ENCODE assay signal across 11 mouse cellular contexts in genomic region chr2:71749367-71750086, GRCm38 (mm10). TPM values are rescaled to one million over a fixed set of nuclear protein-coding genes. Genes with fewer than 3 reads are reported as not detected.
DNase-seq lines count a peak whose midpoint lies in the region; ATAC-seq and TF ChIP-seq lines count a peak whose summit lies in the region.
"Had no signal": no experiment of that assay in that cellular context is flagged by ENCODE, and none has a peak within 500 bp of the region (broad histone marks: within the 10 kb centered on the region; RNA-seq: fewer than 3 reads in every experiment).

No protein-coding gene starts in this region.

- no peak for TF ChIP-seq CTCF in cerebellum, adult 2 months (IDR thresholded peaks at IDR 0.05; ENCODE audit: borderline replicate concordance, insufficient read depth, low read depth, low read length)

- peaks cover 5% of the 10 kb centered on the region for H3K27me3 ChIP-seq in embryonic facial prominence, embryonic 10.5 days (replicated peaks; ENCODE audit: low read depth, poor library complexity, severe bottlenecking)
- H3K27me3 ChIP-seq in hindbrain, embryonic 13.5 days: peaks cover 10% of the 10 kb centered on the region; the same call in 1 of the 2 replicates
- H3K27me3 ChIP-seq in midbrain, embryonic 15.5 days (replicated peaks): no peaks in the 10 kb centered on the region
- no peaks in the 10 kb centered on the region for H3K27me3 ChIP-seq in cerebellum, adult 2 months (ENCODE audit: control insufficient read depth, insufficient read depth, low read length)
- H3K27me3 ChIP-seq: limb, embryonic 13.5 days had no signal

- H3K4me2 ChIP-seq in hindbrain, embryonic 13.5 days: peak overlapping the region; percentile 31
- H3K4me2 ChIP-seq in midbrain, embryonic 15.5 days: peak overlapping the region; percentile 36
- H3K4me2 ChIP-seq: limb, embryonic 13.5 days had no signal

- peak overlapping the region; percentile 61 for H3K27ac ChIP-seq in embryonic facial prominence, embryonic 10.5 days (replicated peaks)
- peak overlapping the region; percentile 69; the same call in 1 of the 2 replicates for H3K27ac ChIP-seq in hindbrain, embryonic 13.5 days
- H3K27ac ChIP-seq in midbrain, embryonic 15.5 days: peak overlapping the region; percentile 6; the same call in 1 of the 2 replicates
- no peak overlapping the region for H3K27ac ChIP-seq in cerebellum, adult 2 months (ENCODE audit: insufficient read depth, low read length)
- H3K27ac ChIP-seq: limb, embryonic 13.5 days had no signal

- H3K36me3 ChIP-seq in embryonic facial prominence, embryonic 10.5 days (replicated peaks): no peaks in the 10 kb centered on the region
- no peaks in the 10 kb centered on the region for H3K36me3 ChIP-seq in hindbrain, embryonic 13.5 days
- H3K36me3 ChIP-seq in midbrain, embryonic 15.5 days (replicated peaks): no peaks in the 10 kb centered on the region
- H3K36me3 ChIP-seq: limb, embryonic 13.5 days had no signal

- no peak overlapping the region for H3K9ac ChIP-seq in hindbrain, embryonic 13.5 days
- no peak overlapping the region for H3K9ac ChIP-seq in midbrain, embryonic 15.5 days
- H3K9ac ChIP-seq: limb, embryonic 13.5 days had no signal

- ATAC-seq in hindbrain, embryonic 13.5 days (ENCODE audit: low FRiP score): no peak
- ATAC-seq in midbrain, embryonic 15.5 days (replicated peaks): peak; percentile 45; the same call in 1 of the 2 replicates

- H3K4me1 ChIP-seq in embryonic facial prominence, embryonic 10.5 days: peaks cover 60% of the 10 kb centered on the region
- H3K4me1 ChIP-seq in hindbrain, embryonic 13.5 days (replicated peaks): peaks cover 26% of the 10 kb centered on the region
- peaks cover 22% of the 10 kb centered on the region for H3K4me1 ChIP-seq in midbrain, embryonic 15.5 days
- H3K4me1 ChIP-seq in cerebellum, adult 2 months (ENCODE audit: control insufficient read depth, insufficient read depth, low read length): no peaks in the 10 kb centered on the region

- TF ChIP-seq POLR2A in cerebellum, adult 2 months (IDR thresholded peaks at IDR 0.05; ENCODE audit: borderline replicate concordance, insufficient read depth, low read length): no peak

- H3K4me3 ChIP-seq in embryonic facial prominence, embryonic 10.5 days: peak overlapping the region; percentile 25
- H3K4me3 ChIP-seq in hindbrain, embryonic 13.5 days: 0 out of 2 replicates have a peak overlapping the region, but pooled peaks have one; percentile 0
- H3K4me3 ChIP-seq in midbrain, embryonic 15.5 days: peak overlapping the region; percentile 3; the same call in 1 of the 2 replicates
- no peak overlapping the region for H3K4me3 ChIP-seq in cerebellum, adult 2 months (replicated peaks; ENCODE audit: insufficient read depth, low read depth, low read length)
- H3K4me3 ChIP-seq: limb, embryonic 13.5 days had no signal

- 35% methylated on average over 13 of the region's 13 CpGs for WGBS in embryonic facial prominence, embryonic 10.5 days
- 34% methylated on average over 13 of the region's 13 CpGs for WGBS in hindbrain, embryonic 13.5 days
- 25% methylated on average over 13 of the region's 13 CpGs for WGBS in midbrain, embryonic 15.5 days
- 80% methylated on average over 13 of the region's 13 CpGs for WGBS in cerebellum, adult 2 months

- H3K9me3 ChIP-seq in embryonic facial prominence, embryonic 10.5 days: no peaks in the 10 kb centered on the region
- no peaks in the 10 kb centered on the region for H3K9me3 ChIP-seq in hindbrain, embryonic 13.5 days
- H3K9me3 ChIP-seq in midbrain, embryonic 15.5 days: no peaks in the 10 kb centered on the region
- H3K9me3 ChIP-seq: limb, embryonic 13.5 days had no signal

- DNase-seq in R1 (ENCODE audit: low read depth, low spot score): peak; percentile 31
- peak; percentile 50 for DNase-seq in embryonic facial prominence, embryonic 10.5 days (ENCODE audit: low spot score)
- DNase-seq in urinary bladder, adult 2 months (ENCODE audit: low spot score): no peak
- DNase-seq in cerebellum, adult 2 months: no peak
- no peak for DNase-seq in right cerebral cortex, postnatal 10 days (ENCODE audit: low spot score in 2 of 2)
- DNase-seq in cerebellum, postnatal 10 days: no peak
- DNase-seq: gastrocnemius, postnatal 10 days; heart, postnatal 14 days had no signal

RNA-seq across cellular contexts. Expression of gene Itga6, which starts 4.1 kb away (rescaled TPM):
- 30.7 and 31.6 TPM in 2 replicates for polyA plus RNA-seq in embryonic facial prominence, embryonic 10.5 days (2016; fragmentation: Nextera tagmentation; extraction: Ambion mirVana)
- 20.7 and 25.9 TPM in 2 replicates for polyA plus RNA-seq in hindbrain, embryonic 13.5 days (2015; fragmentation: Nextera tagmentation; extraction: Ambion mirVana)
- polyA plus RNA-seq in midbrain, embryonic 15.5 days (2015; fragmentation: Nextera tagmentation; extraction: Ambion mirVana): 18.6 and 19.2 TPM in 2 replicates
- 45.0 and 51.9 TPM in 2 replicates for polyA plus RNA-seq in urinary bladder, adult 2 months (2012; rRNA removed)
- 23.6 and 26.0 TPM in 2 replicates for polyA plus RNA-seq in cerebellum, adult 2 months (2012; rRNA removed)

Comparison
In these comparisons a context has a peak if more than half of its experiments do, and no peak if none do; other contexts are left out.
1. DNase-seq: peak in R1 (single experiment) and embryonic facial prominence, embryonic 10.5 days (single experiment); none in urinary bladder, adult 2 months (single experiment), cerebellum, adult 2 months (0 of 2), right cerebral cortex, postnatal 10 days (0 of 2) and cerebellum, postnatal 10 days (0 of 2).